Mouse (Mus musculus): ENCODE measurements at regions not wholly inside any gene's neighbourhood (a gene's known extent, or its start where the extent isn't known, plus 50 kb on each side); places are given as distances from the start of the nearest gene placed in this dataset.

GRCm38 (mm10) chr1:51697265-51698192 lies 218.3 kb downstream of the Myo1b start:
- no peak for DNase-seq (ENCODE audit: low read depth, low spot score)

- DNase-seq (ENCODE audit: low read depth, low spot score) = no peak
These were observed 218.2 kb upstream of the Nabp1 start for GRCm38 (mm10) chr1:51696471-51696870.

- DNase-seq (ENCODE audit: low read depth, low spot score) = no peak
These were observed 212.7 kb upstream of the Nabp1 start for GRCm38 (mm10) chr1:51690878-51691277.

- no peak for DNase-seq (ENCODE audit: low read depth, low spot score)
These were observed 211.4 kb upstream of the Nabp1 start for GRCm38 (mm10) chr1:51689461-51690223.

GRCm38 (mm10) chr1:51688946-51689345 lies 210.7 kb upstream of the Nabp1 start:
- DNase-seq (ENCODE audit: low read depth, low spot score) = no peak

- DNase-seq (ENCODE audit: low read depth, low spot score) = no peak
These were observed 210.0 kb upstream of the Nabp1 start for GRCm38 (mm10) chr1:51688224-51688545.

GRCm38 (mm10) chr1:51687484-51688223 lies 209.4 kb upstream of the Nabp1 start:
- no peak for DNase-seq (ENCODE audit: low read depth, low spot score)

- DNase-seq (ENCODE audit: low read depth, low spot score) = no peak
These were observed 208.5 kb upstream of the Nabp1 start for GRCm38 (mm10) chr1:51686759-51687158.

- DNase-seq (ENCODE audit: low read depth, low spot score) = no peak
These were observed 204.0 kb upstream of the Nabp1 start for GRCm38 (mm10) chr1:51682273-51682672.

GRCm38 (mm10) chr1:51681872-51682271 lies 203.6 kb upstream of the Nabp1 start:
- DNase-seq (ENCODE audit: low read depth, low spot score) = no peak

GRCm38 (mm10) chr1:51680725-51681124 lies 202.5 kb upstream of the Nabp1 start:
- no peak for DNase-seq (ENCODE audit: low read depth, low spot score)

GRCm38 (mm10) chr1:51678290-51678928 lies 200.2 kb upstream of the Nabp1 start:
- no peak for DNase-seq (ENCODE audit: low read depth, low spot score)

- DNase-seq (ENCODE audit: low read depth, low spot score) = no peak
These were observed 199.6 kb upstream of the Nabp1 start for GRCm38 (mm10) chr1:51677802-51678201.

GRCm38 (mm10) chr1:51671691-51672090 lies 193.5 kb upstream of the Nabp1 start:
- DNase-seq (ENCODE audit: low read depth, low spot score) = no peak

GRCm38 (mm10) chr1:51671287-51671686 lies 193.1 kb upstream of the Nabp1 start:
- DNase-seq (ENCODE audit: low read depth, low spot score) = no peak

- no peak for DNase-seq (ENCODE audit: low read depth, low spot score)
These were observed 191.8 kb upstream of the Nabp1 start for GRCm38 (mm10) chr1:51670009-51670408.

GRCm38 (mm10) chr1:51668881-51669280 lies 190.7 kb upstream of the Nabp1 start:
- no peak for DNase-seq (ENCODE audit: low read depth, low spot score)

GRCm38 (mm10) chr1:51660531-51660930 lies 182.3 kb upstream of the Nabp1 start:
- no peak for DNase-seq (ENCODE audit: low read depth, low spot score)

- no peak for DNase-seq (ENCODE audit: low read depth, low spot score)
These were observed 179.0 kb upstream of the Nabp1 start for GRCm38 (mm10) chr1:51657203-51657602.

GRCm38 (mm10) chr1:51650653-51650995 lies 172.4 kb upstream of the Nabp1 start:
- DNase-seq (ENCODE audit: low read depth, low spot score) = no peak

GRCm38 (mm10) chr1:51649963-51650652 lies 171.9 kb upstream of the Nabp1 start:
- DNase-seq (ENCODE audit: low read depth, low spot score) = no peak
